Mouse (Mus musculus): Measurements from ENCODE around the gene Ifnar2.

Gene Ifnar2

DNA sequence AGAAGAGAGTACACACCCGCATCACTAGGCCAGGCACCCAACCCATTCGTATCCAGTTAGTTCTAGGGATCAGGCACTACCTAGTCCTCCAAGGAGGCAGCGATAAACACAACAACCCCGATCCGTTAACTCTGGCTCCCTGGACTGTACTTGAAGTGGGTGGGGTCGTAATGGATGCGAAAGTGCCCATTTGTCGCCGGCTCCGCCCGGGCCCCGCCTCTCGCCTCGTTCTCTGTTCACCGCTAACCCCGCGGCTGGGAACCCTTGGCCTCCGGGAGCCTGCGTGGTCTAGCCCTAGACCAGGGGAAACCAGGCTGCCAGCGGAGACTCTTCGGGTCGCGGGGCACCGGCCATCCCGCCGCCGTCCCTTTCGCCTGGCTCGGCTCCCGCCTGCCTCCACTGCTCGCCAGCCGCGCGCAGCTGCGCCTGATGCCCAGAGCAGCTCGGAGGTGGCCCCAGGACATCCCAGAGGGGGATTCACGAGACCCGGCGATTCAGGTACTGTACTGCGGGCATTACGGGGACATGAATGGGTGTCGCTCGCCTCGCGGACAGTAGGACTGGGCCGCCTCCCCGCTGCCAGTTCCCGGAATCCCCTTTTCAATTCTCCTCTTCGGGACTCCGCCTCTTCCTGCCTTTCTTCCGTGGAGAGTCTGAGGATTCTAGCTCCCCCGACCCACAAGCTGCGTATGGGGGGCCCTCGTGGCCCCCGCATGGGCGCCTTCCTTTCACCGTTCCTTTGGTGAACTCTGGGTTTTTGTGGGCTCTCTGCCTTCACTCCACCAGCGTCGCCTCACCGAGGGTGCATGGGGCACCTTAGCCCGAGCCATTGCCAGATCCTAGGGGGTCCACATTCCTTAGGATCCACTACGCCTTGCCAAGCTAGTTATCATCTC lies at the start of gene Ifnar2:
Gene Ifnar2, plus strand, starts transcription at position 207 of the 896 bp plus-strand sequence.
- DNase-seq (ENCODE audit: low spot score in 2 of 2) = peak; percentile 90 to 94

DNA sequence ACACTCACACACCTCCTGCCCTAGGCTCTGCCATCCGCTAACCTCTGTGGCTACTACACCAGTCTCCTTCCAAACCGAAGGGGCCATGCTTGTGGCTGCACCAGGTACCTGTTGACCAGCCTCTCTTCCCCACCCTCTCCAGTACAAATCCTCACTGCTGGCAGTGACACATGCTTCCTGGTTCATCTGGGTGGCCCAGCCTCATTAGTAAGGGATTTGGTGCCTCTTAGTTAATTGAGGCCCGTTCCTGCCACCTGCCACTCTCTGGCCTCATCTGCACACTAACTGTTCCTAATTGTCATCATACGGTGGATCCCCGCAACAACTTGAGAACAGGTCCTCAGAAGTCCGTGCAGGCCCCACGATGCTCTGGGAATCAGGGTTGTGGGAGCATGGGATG lies 45.0 kb upstream of the Ifnar2 start:
- no peak for DNase-seq (ENCODE audit: low spot score in 2 of 2)

- no peak for DNase-seq (ENCODE audit: low spot score in 2 of 2)
These were observed 43.7 kb upstream of the Ifnar2 start for GRCm38 (mm10) chr16:91328922-91329321.

DNA sequence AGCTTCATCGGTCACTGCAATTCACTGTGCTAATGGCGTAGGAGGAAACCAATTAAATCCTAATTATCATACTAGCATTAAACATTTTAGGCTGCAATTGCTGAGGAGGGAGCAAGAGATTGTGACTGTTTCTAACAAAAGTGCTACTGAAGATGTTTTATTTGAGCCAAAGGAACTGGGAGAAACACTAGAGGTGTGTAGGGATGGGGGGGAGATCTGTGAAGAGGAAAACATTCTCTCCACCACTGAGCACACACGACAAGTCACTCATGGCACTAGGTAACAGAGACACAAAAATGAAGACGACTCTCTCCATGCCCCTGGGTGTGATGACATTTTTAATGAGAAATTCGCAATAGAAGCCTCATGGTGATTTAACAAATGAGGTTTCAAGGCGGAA lies 42.1 kb upstream of the Ifnar2 start:
- no peak for DNase-seq (ENCODE audit: low spot score in 2 of 2)

DNA sequence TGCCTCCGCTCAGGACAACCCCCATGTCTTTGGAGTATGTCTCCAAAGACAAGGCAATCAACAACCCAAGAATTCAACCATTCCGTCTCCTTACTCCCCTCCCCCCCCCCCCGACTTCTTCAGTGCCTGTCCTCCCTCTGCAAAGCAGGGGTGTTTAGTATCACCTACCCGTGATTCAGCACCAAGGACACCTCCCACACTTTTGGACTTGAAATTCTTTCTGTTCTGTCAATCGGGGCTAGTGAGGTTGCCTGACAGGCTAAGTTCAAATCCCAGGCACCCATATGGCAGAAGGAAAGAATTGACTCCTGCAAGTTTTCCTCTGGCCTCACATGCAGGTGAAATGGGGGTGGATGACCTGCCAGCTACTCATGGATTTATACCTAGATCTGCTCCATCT lies 41.4 kb upstream of the Ifnar2 start:
- no peak for DNase-seq (ENCODE audit: low spot score in 2 of 2)

- no peak for DNase-seq (ENCODE audit: low spot score in 2 of 2)
These were observed 39.7 kb upstream of the Ifnar2 start for GRCm38 (mm10) chr16:91332880-91333279.

DNA sequence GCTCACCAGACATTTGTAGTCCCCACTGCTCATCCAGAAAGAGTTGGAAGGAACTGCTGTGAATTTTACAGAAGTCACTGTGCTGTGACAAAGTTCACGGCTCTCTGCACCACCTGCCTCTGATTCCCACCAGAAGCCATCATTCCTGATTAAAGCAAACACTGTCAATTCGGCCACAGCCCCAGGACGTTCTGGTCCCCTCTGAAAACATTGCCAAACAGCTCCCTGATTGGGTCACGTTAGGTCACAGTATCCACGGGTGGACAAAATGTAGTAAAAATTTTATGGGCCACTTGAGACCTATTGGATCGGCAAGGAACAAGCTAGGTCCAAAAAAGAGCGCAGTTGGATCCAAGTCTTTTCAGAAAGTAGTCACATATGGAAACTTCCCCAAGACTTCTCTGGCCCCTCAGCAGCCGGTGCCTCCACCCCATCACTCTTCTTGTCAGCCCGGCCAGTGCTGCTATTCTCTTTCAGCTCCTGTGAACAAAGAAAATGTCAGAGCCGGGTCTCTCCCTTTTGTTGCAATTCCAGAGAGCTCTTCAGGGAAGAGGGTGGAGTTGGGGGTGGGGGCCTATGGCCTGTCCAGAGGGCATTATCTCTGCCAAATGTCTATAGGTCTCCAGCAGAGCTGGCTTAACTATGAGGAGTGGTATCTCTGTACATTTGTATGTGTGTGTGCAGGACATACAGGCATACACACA lies 38.2 kb upstream of the Ifnar2 start:
- no peak for DNase-seq (ENCODE audit: low spot score in 2 of 2)

DNA sequence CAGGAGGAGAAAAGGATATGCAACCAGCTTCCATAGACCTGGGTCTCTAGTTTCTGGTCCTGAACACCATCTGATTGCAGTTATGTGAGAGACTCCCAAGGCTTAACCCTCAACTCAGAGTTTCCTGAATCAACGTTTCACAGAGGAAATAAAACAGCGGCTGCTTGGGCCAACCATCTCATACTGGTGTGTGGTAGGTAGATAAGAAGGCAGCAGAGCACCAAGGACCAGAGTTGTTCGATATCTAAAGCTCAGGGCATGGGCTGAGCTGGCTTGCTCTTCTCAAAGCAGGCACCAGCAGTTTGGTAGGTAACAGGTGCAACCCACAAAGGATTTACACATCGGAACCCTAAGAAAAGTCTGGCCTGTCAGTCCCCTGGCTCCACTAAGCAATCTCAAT lies 35.8 kb upstream of the Ifnar2 start:
- DNase-seq (ENCODE audit: low spot score in 2 of 2) = no peak

- no peak for DNase-seq (ENCODE audit: low spot score in 2 of 2)
These were observed 35.1 kb upstream of the Ifnar2 start for GRCm38 (mm10) chr16:91337480-91337879.

GRCm38 (mm10) chr16:91346491-91346890 lies 26.1 kb upstream of the Ifnar2 start:
- no peak for DNase-seq (ENCODE audit: low spot score in 2 of 2)

DNA sequence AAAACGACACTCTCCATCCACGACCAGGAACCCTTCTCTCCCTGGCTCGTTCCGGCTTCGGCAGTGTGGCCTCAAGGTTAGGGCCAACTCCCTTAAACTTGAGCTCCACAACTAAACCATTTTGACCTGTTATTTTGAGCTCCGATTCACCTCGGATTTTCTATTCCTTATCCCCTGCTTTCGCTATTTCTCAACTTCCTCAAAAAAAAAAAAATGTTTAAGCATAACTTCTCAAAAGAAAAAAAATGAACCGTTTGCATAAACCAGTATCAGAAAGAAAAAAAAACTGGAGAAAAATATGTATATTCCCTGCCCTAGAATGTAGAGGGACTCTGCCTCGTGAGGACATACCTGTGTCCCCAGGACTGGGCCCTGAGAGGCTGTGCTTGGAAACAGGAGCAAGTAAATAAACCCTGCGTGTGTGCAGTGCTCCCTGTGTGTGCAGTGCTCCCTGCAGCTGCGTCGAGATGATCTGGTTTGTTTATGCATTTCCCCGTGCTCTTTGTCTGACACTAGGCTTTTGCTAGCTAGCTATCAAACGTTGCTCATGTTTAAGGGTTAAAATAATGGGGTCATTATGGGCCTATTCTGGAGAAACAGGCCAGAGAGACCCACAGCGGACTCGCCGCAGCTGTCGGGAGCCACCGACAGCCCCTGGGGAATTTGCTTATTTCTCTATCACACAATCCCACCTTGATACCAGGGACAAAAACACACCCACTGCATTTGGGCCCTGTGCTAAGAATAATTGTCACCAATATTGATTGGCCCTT lies 24.9 kb upstream of the Ifnar2 start:
- DNase-seq (ENCODE audit: low spot score in 2 of 2) = no peak

DNA sequence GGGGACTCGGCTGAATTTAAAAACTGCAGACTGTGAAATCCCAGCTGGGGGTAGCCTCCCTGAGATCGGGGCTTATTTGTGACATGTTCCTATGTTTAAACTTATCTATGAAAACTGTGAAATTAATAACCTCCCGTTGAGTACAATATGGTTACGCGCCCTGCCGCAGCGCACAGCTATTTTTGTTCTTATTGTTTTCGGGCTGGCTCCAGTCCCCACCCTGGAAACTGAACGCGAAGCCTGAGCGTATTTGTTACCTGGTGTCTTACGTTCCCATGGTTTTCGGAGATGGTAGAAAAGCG lies 24.4 kb upstream of the Ifnar2 start:
- no peak for DNase-seq (ENCODE audit: low spot score in 2 of 2)

GRCm38 (mm10) chr16:91348588-91349330 lies 23.8 kb upstream of the Ifnar2 start:
- DNase-seq (ENCODE audit: low spot score in 2 of 2) = peak in 1 of 2 experiments; percentile 67

DNA sequence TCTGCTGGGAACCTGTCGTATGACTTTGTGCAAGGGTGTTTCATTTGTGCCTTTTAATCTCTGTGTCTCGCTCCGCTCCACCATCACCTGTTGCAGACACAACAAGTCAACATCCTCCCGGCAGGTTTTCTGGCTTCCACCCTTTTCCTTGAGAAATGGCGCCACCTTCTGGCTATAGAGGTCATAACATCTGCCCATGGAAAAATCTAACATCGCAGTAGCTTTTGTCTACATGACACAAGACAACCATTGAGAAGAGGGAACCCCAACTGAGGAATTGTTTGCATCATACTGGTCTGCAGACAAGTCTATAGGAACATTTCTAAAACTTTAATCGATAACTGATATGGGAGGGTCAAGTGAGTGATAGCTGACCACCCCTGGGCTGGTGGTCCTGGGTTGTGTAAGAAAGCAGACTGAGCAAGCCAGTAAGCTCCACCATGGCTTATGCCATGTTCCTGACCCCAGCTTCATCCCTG lies 20.5 kb upstream of the Ifnar2 start:
- peak; percentile 87 to 94 for DNase-seq (ENCODE audit: low spot score in 2 of 2)

DNA sequence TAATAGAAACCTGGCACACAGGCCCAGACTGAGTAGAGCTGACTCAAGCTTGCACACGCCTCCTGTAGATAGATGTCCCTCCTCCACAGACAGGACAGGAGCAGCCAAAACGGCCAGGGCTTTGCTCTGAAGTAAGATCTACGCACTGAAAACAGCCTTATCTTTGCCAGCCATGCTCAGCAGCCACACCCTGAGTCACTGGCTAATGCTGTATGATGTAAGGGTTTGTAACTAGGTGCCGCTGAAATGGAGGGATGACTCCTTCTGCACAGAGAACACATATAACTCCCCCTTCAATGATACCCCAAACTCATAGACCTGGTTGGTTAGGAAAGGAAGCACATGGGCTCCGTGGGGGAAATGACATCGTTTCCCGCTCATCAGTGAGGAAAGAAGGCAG lies 19.8 kb upstream of the Ifnar2 start:
- peak; percentile 80 to 82 for DNase-seq (ENCODE audit: low spot score in 2 of 2)

- DNase-seq (ENCODE audit: low spot score in 2 of 2) = peak; percentile 38 to 69
These were observed 19.4 kb upstream of the Ifnar2 start for GRCm38 (mm10) chr16:91353177-91353576.

DNA sequence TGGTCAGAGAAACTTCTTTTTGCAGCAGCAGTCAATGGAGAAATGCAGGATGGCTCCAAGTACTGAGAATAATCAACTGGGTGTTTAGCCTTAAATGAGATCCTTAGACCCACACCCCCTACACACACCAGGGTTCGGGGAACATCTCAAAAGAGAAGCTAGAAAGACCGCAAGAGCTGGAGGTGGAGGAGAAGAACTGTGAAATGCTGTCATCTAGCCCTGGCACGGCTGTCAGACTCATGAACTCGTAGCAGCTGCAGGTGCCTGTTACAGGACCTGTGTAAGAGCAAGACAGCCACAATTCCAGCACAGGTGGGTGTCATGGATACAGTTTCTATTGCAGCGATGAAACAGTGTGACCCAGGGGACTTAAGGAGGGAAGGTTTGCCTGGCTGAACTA lies 18.9 kb upstream of the Ifnar2 start:
- DNase-seq (ENCODE audit: low spot score in 2 of 2) = peak in 1 of 2 experiments; percentile 73

GRCm38 (mm10) chr16:91354599-91354998 lies 18.0 kb upstream of the Ifnar2 start:
- DNase-seq (ENCODE audit: low spot score in 2 of 2) = peak in 1 of 2 experiments; percentile 63

DNA sequence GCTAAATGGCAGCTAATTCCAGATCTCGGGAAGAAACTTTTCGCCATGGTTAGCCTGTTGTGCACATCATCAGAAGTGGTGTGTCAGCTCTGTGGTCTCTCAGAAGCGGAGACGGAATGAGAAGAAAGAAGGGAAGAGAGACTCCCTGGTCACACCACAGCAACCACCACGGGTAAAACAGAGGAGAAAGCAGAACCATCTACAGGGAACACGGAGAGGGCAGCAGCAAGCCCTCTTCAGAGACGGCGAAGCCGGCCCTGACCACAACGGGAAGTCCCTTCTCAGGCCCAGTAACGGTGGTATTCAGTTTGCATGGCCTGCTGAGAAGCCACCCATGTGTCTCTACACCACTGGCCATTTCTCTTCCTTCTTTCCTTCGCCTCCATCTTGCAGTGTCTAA lies 17.4 kb upstream of the Ifnar2 start:
- DNase-seq (ENCODE audit: low spot score in 2 of 2) = peak; percentile 59 to 76

- peak in 1 of 2 experiments; percentile 65 for DNase-seq (ENCODE audit: low spot score in 2 of 2)
These were observed 15.6 kb upstream of the Ifnar2 start for GRCm38 (mm10) chr16:91356760-91357525.

GRCm38 (mm10) chr16:91357526-91357900 lies 15.1 kb upstream of the Ifnar2 start:
- no peak for DNase-seq (ENCODE audit: low spot score in 2 of 2)

Measured in spleen, postnatal 4 days (tissue).